Mouse (Mus musculus): ENCODE results near the gene Ntrk2. TPM values are rescaled to one million over a fixed set of nuclear protein-coding genes. Genes with fewer than 3 reads are reported as not detected.
A peak's percentile ranks its signal among the peaks of the same experiment; 100 is the strongest.

Gene Ntrk2
- polyA plus RNA-seq, 1 experiment from 2014 or later = 146 TPM

GRCm38 (mm10) chr13:59147976-59148375 lies 341.6 kb downstream of the Ntrk2 start:
- H3K4me1 ChIP-seq (ENCODE audit: control insufficient read depth, insufficient read depth, low read depth, low read length) = peaks cover 26% of the 10 kb centered on the region
- no peaks in the 10 kb centered on the region for H3K36me3 ChIP-seq (ENCODE audit: control insufficient read depth, insufficient read depth, low read length)
- no peak overlapping the region for H3K27ac ChIP-seq (ENCODE audit: low read depth, low read length)
- H3K9me3 ChIP-seq (ENCODE audit: control insufficient read depth, low read length) = no peaks in the 10 kb centered on the region
- H3K27me3 ChIP-seq (replicated peaks; ENCODE audit: control insufficient read depth, insufficient read depth, low read length) = no peaks in the 10 kb centered on the region
- 38% methylated on average over 4 of the region's 4 CpGs for WGBS
- no peak for ATAC-seq
- H3K9ac ChIP-seq (ENCODE audit: low read depth, low read length) = no peak overlapping the region
- H3K4me2 ChIP-seq (ENCODE audit: low read length) = no peak overlapping the region
- no peak overlapping the region for H3K4me3 ChIP-seq (ENCODE audit: low read length)

- 93% methylated on average over 10 of the region's 10 CpGs for WGBS
- no peak for ATAC-seq
These were observed 342.4 kb downstream of the Ntrk2 start for GRCm38 (mm10) chr13:59148793-59149192.

GRCm38 (mm10) chr13:59164015-59164414 lies 357.6 kb downstream of the Ntrk2 start:
- Histone ChIP-seq H3K27ac (ENCODE audit: low read depth, low read length) (no peak overlapping the region), H3K27me3 (replicated peaks; ENCODE audit: control insufficient read depth, insufficient read depth, low read length) (no peaks in the 10 kb centered on the region), H3K4me1 (ENCODE audit: control insufficient read depth, insufficient read depth, low read depth, low read length) (no peaks in the 10 kb centered on the region), H3K36me3 (ENCODE audit: control insufficient read depth, insufficient read depth, low read length) (no peaks in the 10 kb centered on the region), H3K4me2 (ENCODE audit: low read length) (no peak overlapping the region), H3K4me3 (ENCODE audit: low read length) (no peak overlapping the region), H3K9ac (ENCODE audit: low read depth, low read length) (no peak overlapping the region), H3K9me3 (ENCODE audit: control insufficient read depth, low read length) (no peaks in the 10 kb centered on the region)
- ATAC-seq = no peak
- 88% methylated on average over 8 of the region's 8 CpGs for WGBS

More at GRCm38 (mm10) chr13:59148793-59149192, 342.4 kb downstream of the Ntrk2 start:
- no peak overlapping the region for H3K27ac ChIP-seq (ENCODE audit: low read depth, low read length)
- H3K4me3 ChIP-seq (ENCODE audit: low read length) = no peak overlapping the region
- no peaks in the 10 kb centered on the region for H3K36me3 ChIP-seq (ENCODE audit: control insufficient read depth, insufficient read depth, low read length)
- no peak overlapping the region for H3K4me2 ChIP-seq (ENCODE audit: low read length)
- H3K27me3 ChIP-seq (replicated peaks; ENCODE audit: control insufficient read depth, insufficient read depth, low read length) = no peaks in the 10 kb centered on the region
- no peak overlapping the region for H3K9ac ChIP-seq (ENCODE audit: low read depth, low read length)
- no peaks in the 10 kb centered on the region for H3K9me3 ChIP-seq (ENCODE audit: control insufficient read depth, low read length)
- H3K4me1 ChIP-seq (ENCODE audit: control insufficient read depth, insufficient read depth, low read depth, low read length) = peaks cover 22% of the 10 kb centered on the region

- no peak overlapping the region for H3K27ac ChIP-seq (ENCODE audit: low read depth, low read length)
- WGBS = 81% methylated on average over 8 of the region's 8 CpGs
- no peak overlapping the region for H3K4me3 ChIP-seq (ENCODE audit: low read length)
- H3K9ac ChIP-seq (ENCODE audit: low read depth, low read length) = no peak overlapping the region
- no peaks in the 10 kb centered on the region for H3K27me3 ChIP-seq (replicated peaks; ENCODE audit: control insufficient read depth, insufficient read depth, low read length)
- no peaks in the 10 kb centered on the region for H3K36me3 ChIP-seq (ENCODE audit: control insufficient read depth, insufficient read depth, low read length)
- no peaks in the 10 kb centered on the region for H3K9me3 ChIP-seq (ENCODE audit: control insufficient read depth, low read length)
- no peak for ATAC-seq
- no peak overlapping the region for H3K4me2 ChIP-seq (ENCODE audit: low read length)
- H3K4me1 ChIP-seq (ENCODE audit: control insufficient read depth, insufficient read depth, low read depth, low read length) = no peaks in the 10 kb centered on the region
These were observed 367.5 kb downstream of the Ntrk2 start for GRCm38 (mm10) chr13:59173840-59174239.

GRCm38 (mm10) chr13:59176021-59176420 lies 369.7 kb downstream of the Ntrk2 start:
- no peak for ATAC-seq
- WGBS = 84% methylated on average over 3 of the region's 3 CpGs
- H3K9me3 ChIP-seq (ENCODE audit: control insufficient read depth, low read length) = no peaks in the 10 kb centered on the region
- peaks cover 5% of the 10 kb centered on the region for H3K4me1 ChIP-seq (ENCODE audit: control insufficient read depth, insufficient read depth, low read depth, low read length)
- H3K36me3 ChIP-seq (ENCODE audit: control insufficient read depth, insufficient read depth, low read length) = no peaks in the 10 kb centered on the region
- no peak overlapping the region for H3K27ac ChIP-seq (ENCODE audit: low read depth, low read length)
- no peak overlapping the region for H3K4me3 ChIP-seq (ENCODE audit: low read length)
- no peaks in the 10 kb centered on the region for H3K27me3 ChIP-seq (replicated peaks; ENCODE audit: control insufficient read depth, insufficient read depth, low read length)
- H3K9ac ChIP-seq (ENCODE audit: low read depth, low read length) = no peak overlapping the region
- H3K4me2 ChIP-seq (ENCODE audit: low read length) = no peak overlapping the region

GRCm38 (mm10) chr13:59176485-59176884 lies 370.1 kb downstream of the Ntrk2 start:
- WGBS = 72% methylated on average over 9 of the region's 9 CpGs
- Histone ChIP-seq H3K4me2 (ENCODE audit: low read length) (no peak overlapping the region), H3K9me3 (ENCODE audit: control insufficient read depth, low read length) (no peaks in the 10 kb centered on the region), H3K4me3 (ENCODE audit: low read length) (no peak overlapping the region), H3K4me1 (ENCODE audit: control insufficient read depth, insufficient read depth, low read depth, low read length) (peaks cover 5% of the 10 kb centered on the region), H3K36me3 (ENCODE audit: control insufficient read depth, insufficient read depth, low read length) (no peaks in the 10 kb centered on the region), H3K27me3 (replicated peaks; ENCODE audit: control insufficient read depth, insufficient read depth, low read length) (no peaks in the 10 kb centered on the region), H3K27ac (ENCODE audit: low read depth, low read length) (no peak overlapping the region), H3K9ac (ENCODE audit: low read depth, low read length) (no peak overlapping the region)
- peak; percentile 40 for ATAC-seq

- H3K9ac ChIP-seq (ENCODE audit: low read depth, low read length) = no peak overlapping the region
- H3K4me3 ChIP-seq (ENCODE audit: low read length) = no peak overlapping the region
- ATAC-seq = no peak
- no peaks in the 10 kb centered on the region for H3K27me3 ChIP-seq (replicated peaks; ENCODE audit: control insufficient read depth, insufficient read depth, low read length)
- no peak overlapping the region for H3K4me2 ChIP-seq (ENCODE audit: low read length)
- no peak overlapping the region for H3K27ac ChIP-seq (ENCODE audit: low read depth, low read length)
- H3K4me1 ChIP-seq (ENCODE audit: control insufficient read depth, insufficient read depth, low read depth, low read length) = peaks cover 5% of the 10 kb centered on the region
- 73% methylated on average over 9 of the region's 9 CpGs for WGBS
- no peaks in the 10 kb centered on the region for H3K9me3 ChIP-seq (ENCODE audit: control insufficient read depth, low read length)
- H3K36me3 ChIP-seq (ENCODE audit: control insufficient read depth, insufficient read depth, low read length) = no peaks in the 10 kb centered on the region
These were observed 370.6 kb downstream of the Ntrk2 start for GRCm38 (mm10) chr13:59177003-59177402.

GRCm38 (mm10) chr13:59179986-59180385 lies 373.6 kb downstream of the Ntrk2 start:
- Histone ChIP-seq H3K4me3 (ENCODE audit: low read length) (no peak overlapping the region), H3K36me3 (ENCODE audit: control insufficient read depth, insufficient read depth, low read length) (no peaks in the 10 kb centered on the region), H3K9me3 (ENCODE audit: control insufficient read depth, low read length) (no peaks in the 10 kb centered on the region), H3K4me2 (ENCODE audit: low read length) (no peak overlapping the region), H3K4me1 (ENCODE audit: control insufficient read depth, insufficient read depth, low read depth, low read length) (peaks cover 5% of the 10 kb centered on the region), H3K9ac (ENCODE audit: low read depth, low read length) (no peak overlapping the region), H3K27me3 (replicated peaks; ENCODE audit: control insufficient read depth, insufficient read depth, low read length) (no peaks in the 10 kb centered on the region), H3K27ac (ENCODE audit: low read depth, low read length) (no peak overlapping the region)
- 79% methylated on average over 4 of the region's 4 CpGs for WGBS
- ATAC-seq = no peak

GRCm38 (mm10) chr13:59180781-59181180 lies 374.4 kb downstream of the Ntrk2 start:
- Histone ChIP-seq H3K27me3 (replicated peaks; ENCODE audit: control insufficient read depth, insufficient read depth, low read length) (no peaks in the 10 kb centered on the region), H3K4me1 (ENCODE audit: control insufficient read depth, insufficient read depth, low read depth, low read length) (peaks cover 5% of the 10 kb centered on the region), H3K9ac (ENCODE audit: low read depth, low read length) (no peak overlapping the region), H3K4me2 (ENCODE audit: low read length) (peak overlapping the region; percentile 33), H3K36me3 (ENCODE audit: control insufficient read depth, insufficient read depth, low read length) (no peaks in the 10 kb centered on the region), H3K4me3 (ENCODE audit: low read length) (no peak overlapping the region), H3K9me3 (ENCODE audit: control insufficient read depth, low read length) (no peaks in the 10 kb centered on the region; the same call in 1 of the 2 replicates), H3K27ac (ENCODE audit: low read depth, low read length) (peak overlapping the region; percentile 61; the same call in 1 of the 2 replicates)
- WGBS = 44% methylated on average over 10 of the region's 10 CpGs
- peak; percentile 60; the same call in 1 of the 2 replicates for ATAC-seq
